Mouse (Mus musculus) CD4-positive, CD25-positive, alpha-beta regulatory T cell (primary cell): Measurements from ENCODE around the gene Dmrta1. TPM values are rescaled to one million over a fixed set of nuclear protein-coding genes. Genes with fewer than 3 reads are reported as not detected.

Source experiments
- polyA plus RNA-seq: library from polyadenylated mRNA; unstranded; fragments of 100-300 nt; shearing (Covaris generic); gene quantifications from one replicate; pipeline ENCODE4 v1.2.1, GENCODE M21; 2017

Dmrta1 gene
- not detected for polyA plus RNA-seq

DNA sequence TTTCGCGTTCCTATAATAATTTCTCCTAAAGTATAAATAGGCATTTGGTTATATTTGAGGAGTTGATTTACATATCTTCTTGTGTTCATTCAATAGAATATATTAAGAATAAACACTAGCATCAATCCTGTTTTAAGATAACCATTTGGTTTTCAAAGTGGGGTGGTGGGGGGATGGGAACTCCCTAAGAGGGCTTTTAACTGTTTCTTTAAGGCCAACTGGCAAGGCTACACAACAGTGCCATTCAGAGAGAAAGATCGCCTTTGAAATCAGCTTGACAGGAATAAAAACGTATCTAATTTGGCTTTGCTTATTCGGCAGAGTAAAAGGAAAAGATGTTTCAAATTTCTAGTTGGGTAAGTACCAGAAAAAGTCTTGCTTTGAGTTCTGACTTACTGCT lies at the start of gene Dmrta1:
Gene Dmrta1, plus strand, starts transcription at position 242 of the 400 bp plus-strand sequence.

